Mouse (Mus musculus) induced T-regulatory cell, adult 2 months (primary cell): ENCODE data around the gene Gm11116.
"Not testable (repeated sequence)": the region's sequence is repeated elsewhere in the genome, so short reads cannot be mapped to it uniquely, and the experiment has no call there.

ENCODE experiments used
- DNase-seq: peaks from one replicate; pipeline ENCODE4 v3.0.0-alpha.2; 2012; ENCODE audit warnings: low read depth

Gene Gm11116

GRCm38 (mm10) chr5:88111430-88111829, at the start of gene Gm11116:
TSS of gene Gm11116 (minus strand) at chr5:88111530.
- DNase-seq = no peak

DNA sequence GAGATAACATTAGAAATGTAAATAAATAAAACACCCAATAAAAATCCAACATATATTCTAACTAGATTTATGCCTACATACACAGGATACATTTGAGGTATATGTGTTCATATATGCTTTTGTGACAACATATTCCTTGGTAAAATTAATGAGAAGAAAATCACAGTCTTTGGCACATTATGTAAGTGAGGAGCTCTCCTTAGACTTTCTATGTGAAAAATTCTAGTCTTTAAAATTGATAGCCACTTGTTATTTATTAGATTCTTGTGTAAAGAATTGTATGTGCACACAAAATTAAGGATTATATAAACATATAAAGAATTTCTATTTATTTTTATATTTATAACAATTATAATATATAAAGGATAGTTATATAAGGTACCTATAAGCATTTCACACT, 42.7 kb upstream of the Gm11116 start, which contains the start of gene Gm11115:
Gm11115 (minus strand) TSS at position 101 of the 400 bp plus-strand sequence.
- no peak for DNase-seq

DNA sequence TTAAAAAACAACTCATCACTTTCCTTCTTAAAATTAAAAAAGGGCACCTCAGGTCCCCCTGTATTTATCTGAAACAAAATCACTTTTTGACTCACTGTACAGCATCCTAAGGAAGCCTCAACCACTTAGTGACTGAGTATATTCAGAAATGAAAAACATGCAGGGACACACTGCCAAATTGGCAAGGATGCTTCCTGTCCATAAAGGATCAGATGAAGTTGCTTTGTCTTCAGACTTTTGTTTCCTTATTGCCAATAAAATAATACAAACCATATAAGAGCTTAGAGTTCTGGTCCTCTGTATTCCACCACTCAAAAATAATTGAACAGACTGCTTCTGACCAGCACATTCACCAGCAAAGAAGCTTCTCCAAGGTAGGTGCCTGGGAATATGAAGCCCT, 25.1 kb downstream of the Gm11116 start, which contains the start of gene Smr2:
Smr2 (plus strand) TSS at position 301 of the 400 bp plus-strand sequence.
- DNase-seq = not testable (repeated sequence)
